Mouse (Mus musculus) natural killer cell, adult 2 months (primary cell): ENCODE measurements around the gene Gpx5.
"Not testable (repeated sequence)": the region's sequence is repeated elsewhere in the genome, so short reads cannot be mapped to it uniquely, and the experiment has no call there.

Experiments
- DNase-seq, 2 experiments: peaks; one replicate each; pipeline ENCODE4 v3.0.0; 2022; ENCODE audit warnings: low spot score in 2 of 2

The Gpx5 gene

GRCm38 (mm10) chr13:21265736-21266135 is 26.8 kb downstream of the Gpx5 start:
- no peak for DNase-seq

GRCm38 (mm10) chr13:21264366-21264765 is 28.2 kb downstream of the Gpx5 start:
- DNase-seq, result no peak

GRCm38 (mm10) chr13:21263910-21264309 is 28.6 kb downstream of the Gpx5 start:
- no peak for DNase-seq

- no peak for DNase-seq
Measured at GRCm38 (mm10) chr13:21262787-21263461, 29.6 kb downstream of the Gpx5 start.

GRCm38 (mm10) chr13:21260289-21260688 is 32.2 kb downstream of the Gpx5 start:
- DNase-seq, result no peak

- no peak for DNase-seq
Measured at GRCm38 (mm10) chr13:21259677-21260113, 32.8 kb downstream of the Gpx5 start.

GRCm38 (mm10) chr13:21259171-21259631 is 33.3 kb downstream of the Gpx5 start:
- DNase-seq, result no peak

GRCm38 (mm10) chr13:21258524-21258923 is 34.0 kb downstream of the Gpx5 start:
- no peak for DNase-seq

- no peak for DNase-seq
Measured at GRCm38 (mm10) chr13:21253986-21254385, 38.5 kb downstream of the Gpx5 start.

- no peak for DNase-seq
Measured at GRCm38 (mm10) chr13:21253569-21253968, 39.0 kb downstream of the Gpx5 start.

GRCm38 (mm10) chr13:21253040-21253439 is 39.5 kb downstream of the Gpx5 start:
- no peak for DNase-seq

- no peak for DNase-seq
Measured at GRCm38 (mm10) chr13:21250074-21250681, 42.4 kb downstream of the Gpx5 start.

- no peak for DNase-seq
Measured at GRCm38 (mm10) chr13:21249022-21249421, 43.5 kb downstream of the Gpx5 start.

GRCm38 (mm10) chr13:21246276-21246675 is 46.3 kb downstream of the Gpx5 start:
- DNase-seq, result no peak

GRCm38 (mm10) chr13:21244967-21245366 is 47.6 kb downstream of the Gpx5 start:
- not testable (repeated sequence) for DNase-seq

- no peak for DNase-seq
Measured at GRCm38 (mm10) chr13:21244089-21244488, 48.4 kb downstream of the Gpx5 start.

GRCm38 (mm10) chr13:21243196-21243595 is 49.3 kb downstream of the Gpx5 start:
- DNase-seq, result no peak

- no peak for DNase-seq
Measured at GRCm38 (mm10) chr13:21242408-21243125, 50.0 kb downstream of the Gpx5 start.

GRCm38 (mm10) chr13:21240788-21241187 is 51.7 kb downstream of the Gpx5 start:
- DNase-seq, result no peak

- DNase-seq, result no peak
Measured at GRCm38 (mm10) chr13:21237161-21237560, 55.4 kb downstream of the Gpx5 start.

- DNase-seq, result no peak
Measured at GRCm38 (mm10) chr13:21236714-21237113, 55.8 kb downstream of the Gpx5 start.
